Comparison of ENCODE assay signal across 8 mouse cellular contexts in genomic region chr11:31770881-31771280, GRCm38 (mm10).
DNase-seq lines count a peak whose midpoint lies in the region; ATAC-seq lines count a peak whose summit lies in the region.

No protein-coding gene starts in this region.

- H3K27me3 ChIP-seq in heart, embryonic 12.5 days (replicated peaks) = no peaks in the 10 kb centered on the region
- no peaks in the 10 kb centered on the region for H3K27me3 ChIP-seq in midbrain, embryonic 16.5 days (ENCODE audit: control insufficient read depth, insufficient read depth, low read depth, low read length)

- no peak for ATAC-seq in heart, embryonic 12.5 days (ENCODE audit: insufficient number of reproducible peaks, low FRiP score)
- ATAC-seq in midbrain, embryonic 16.5 days = peak; percentile 81
- ATAC-seq in erythroid progenitor cell, adult 5-6 weeks (replicated peaks; ENCODE audit: low FRiP score, poor library complexity, severe bottlenecking) = no peak

- intact Hi-C loops in heart, postnatal 36 days (cut with DNase I) = no loop called here

- H3K4me2 ChIP-seq in heart, embryonic 12.5 days = no peak overlapping the region
- no peak overlapping the region for H3K4me2 ChIP-seq in midbrain, embryonic 16.5 days (ENCODE audit: low read length)

- no peak overlapping the region for H3K4me3 ChIP-seq in heart, embryonic 12.5 days
- H3K4me3 ChIP-seq in midbrain, embryonic 16.5 days (ENCODE audit: low read depth, low read length) = no peak overlapping the region

- H3K4me1 ChIP-seq in heart, embryonic 12.5 days (replicated peaks) = peaks cover 20% of the 10 kb centered on the region
- H3K4me1 ChIP-seq in midbrain, embryonic 16.5 days (ENCODE audit: control insufficient read depth, insufficient read depth, low read length) = peaks cover 12% of the 10 kb centered on the region; the same call in 1 of the 2 replicates

- H3K9ac ChIP-seq in heart, embryonic 12.5 days = no peak overlapping the region
- H3K9ac ChIP-seq in midbrain, embryonic 16.5 days (ENCODE audit: low read depth, low read length) = 0 out of 2 replicates have a peak overlapping the region, but pooled peaks have one; percentile 12

- DNase-seq in heart, postnatal 36 days = no peak
- DNase-seq in adrenal gland, postnatal 25 days = peak; percentile 20
- DNase-seq in frontal cortex, postnatal 10 days (ENCODE audit: low spot score in 2 of 2) = peak; percentile 44 to 78
- DNase-seq in layer of hippocampus, postnatal 25 days (ENCODE audit: extremely low spot score in 1 of 2, low spot score in 1 of 2) = peak; percentile 33 to 36
- DNase-seq in urinary bladder, postnatal 10 days (ENCODE audit: low spot score) = no peak

- H3K27ac ChIP-seq in heart, embryonic 12.5 days (ENCODE audit: poor library complexity, severe bottlenecking) = peak overlapping the region; percentile 53
- peak overlapping the region; percentile 79 for H3K27ac ChIP-seq in midbrain, embryonic 16.5 days (ENCODE audit: low read length)

- H3K36me3 ChIP-seq in heart, embryonic 12.5 days = no peaks in the 10 kb centered on the region
- H3K36me3 ChIP-seq in midbrain, embryonic 16.5 days (ENCODE audit: control insufficient read depth, insufficient read depth, low read length) = no peaks in the 10 kb centered on the region

- peaks cover 10% of the 10 kb centered on the region; the same call in 1 of the 2 replicates for H3K9me3 ChIP-seq in heart, embryonic 12.5 days (replicated peaks)
- H3K9me3 ChIP-seq in midbrain, embryonic 16.5 days (replicated peaks; ENCODE audit: control insufficient read depth, low read length, poor library complexity, severe bottlenecking) = no peaks in the 10 kb centered on the region

- 63% methylated on average over 7 of the region's 7 CpGs for WGBS in heart, embryonic 12.5 days
- 33% methylated on average over 7 of the region's 7 CpGs for WGBS in midbrain, embryonic 16.5 days

Comparison
In these comparisons a context has a peak if more than half of its experiments do, and no peak if none do; other contexts are left out.
1. DNase-seq: peak in adrenal gland, postnatal 25 days (single experiment), frontal cortex, postnatal 10 days (2 of 2) and layer of hippocampus, postnatal 25 days (2 of 2); none in heart, postnatal 36 days (0 of 2) and urinary bladder, postnatal 10 days (single experiment).